Mouse (Mus musculus) brown adipose tissue, adult 24 weeks (tissue): ENCODE data around the gene Irak4. TPM values are rescaled to one million over a fixed set of nuclear protein-coding genes. Genes with fewer than 3 reads are reported as not detected.

ENCODE experiments used
- H3K27ac ChIP-seq: fragments of 200-500 bp; replicated peaks from 2 replicates; pipeline ENCODE4 v1.5.1; 2012; ENCODE audit warnings: low read depth, mild to moderate bottlenecking, low read length
- H3K4me1 ChIP-seq: fragments of 200-500 bp; 2 replicates; pipeline ENCODE4 v1.6.1; 2012; ENCODE audit warnings: low read length, mixed read lengths; ENCODE audit not compliant: control insufficient read depth, insufficient read depth, insufficient read length
- H3K4me3 ChIP-seq: fragments of 200-500 bp; 2 replicates; pipeline ENCODE4 v1.5.1; 2012; ENCODE audit warnings: low read depth, mild to moderate bottlenecking, low read length, moderate library complexity; ENCODE audit not compliant: insufficient read depth
- polyA plus RNA-seq: library from polyadenylated mRNA; stranded (reverse); fragments of >200 nt; gene quantifications from 2 replicates; pipeline ENCODE4 v1.2.4, GENCODE M21; 2012; ENCODE audit not compliant: missing spikeins, insufficient read depth, insufficient read length

The Irak4 gene
- polyA plus RNA-seq, 1 experiment: 6.0 TPM

DNA sequence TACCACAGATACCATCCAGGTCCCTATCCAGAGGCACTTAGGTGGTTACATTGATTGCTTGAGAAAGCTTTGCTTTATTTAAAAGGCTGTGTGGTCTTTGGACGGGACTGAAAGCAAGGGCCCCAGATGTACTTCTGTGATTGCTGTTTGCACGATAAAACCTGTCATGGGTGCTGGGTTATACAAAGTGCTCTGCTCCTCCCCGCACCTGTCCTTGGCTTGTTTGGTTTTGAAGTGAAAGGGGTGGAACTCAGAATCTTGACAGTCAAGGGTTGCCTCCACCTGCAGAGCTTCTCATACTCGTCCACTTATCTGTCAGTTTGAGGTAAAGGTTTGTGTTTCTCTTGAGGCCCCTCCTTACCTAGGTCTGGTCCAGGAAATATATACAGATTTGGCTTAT, 87.1 kb downstream of the Irak4 start:
- Histone ChIP-seq H3K4me1 (no peaks in the 10 kb centered on the region), H3K27ac (no peak overlapping the region), H3K4me3 (no peak overlapping the region)

Other genes with a start within 250 kb of the Irak4 start
- gene Adamts20, start 78.2 kb upstream of the Irak4 start, polyA plus RNA-seq: not detected in 2 replicates
- gene Pus7l, start 96 bp upstream of the Irak4 start, polyA plus RNA-seq: 1.7 TPM in 2 replicates
- gene Twf1, start 46.2 kb downstream of the Irak4 start, polyA plus RNA-seq: 40.7 and 53.0 TPM in 2 replicates
- gene Tmem117, start 85.6 kb downstream of the Irak4 start, polyA plus RNA-seq: not detected in 2 replicates